Mouse (Mus musculus) adrenal gland (tissue): ENCODE measurements around the gene Asb14.
"Not testable (repeated sequence)": the region's sequence is repeated elsewhere in the genome, so short reads cannot be mapped to it uniquely, and the experiment has no call there.

Source experiments
- intact Hi-C: fragments of 180-260 bp; cut with DNase I; formaldehyde crosslinking; loops from one replicate; pipeline ENCODE4 v1.15.1; 2025
- long read RNA-seq, 2 experiments: library from polyadenylated mRNA; unstranded; transcript quantifications; one replicate each; pipeline ENCODE4 v2.0.0; 2020; ENCODE audit warnings: borderline replicate concordance in 1 of 2; ENCODE audit not compliant: insufficient replicate concordance in 1 of 2

The Asb14 gene
- long read RNA-seq, experiment 1, result 0 reads
- long read RNA-seq, experiment 2, result 0 reads

DNA sequence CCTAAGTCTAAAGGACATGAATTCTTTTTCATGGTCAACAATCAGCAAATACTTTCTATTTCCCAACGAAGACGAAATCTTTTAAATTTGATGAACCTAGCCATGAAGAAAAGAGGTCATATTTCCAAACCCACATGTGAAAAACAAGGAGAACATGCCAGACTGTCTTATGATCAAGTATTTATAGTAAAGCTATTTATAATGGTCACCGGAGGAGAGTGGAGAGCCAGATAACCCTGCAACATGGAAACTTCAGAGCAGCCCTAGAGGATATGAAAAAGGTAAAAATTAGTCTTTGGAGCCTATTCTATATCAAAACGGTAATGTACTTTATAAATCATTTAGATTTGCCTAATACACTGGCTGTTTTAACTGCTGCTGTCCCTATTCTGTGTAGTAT is at the start of gene Asb14:
Asb14 (plus strand) TSS at position 166 of the 400 bp plus-strand sequence.
- intact Hi-C loops, result no loop called here

DNA sequence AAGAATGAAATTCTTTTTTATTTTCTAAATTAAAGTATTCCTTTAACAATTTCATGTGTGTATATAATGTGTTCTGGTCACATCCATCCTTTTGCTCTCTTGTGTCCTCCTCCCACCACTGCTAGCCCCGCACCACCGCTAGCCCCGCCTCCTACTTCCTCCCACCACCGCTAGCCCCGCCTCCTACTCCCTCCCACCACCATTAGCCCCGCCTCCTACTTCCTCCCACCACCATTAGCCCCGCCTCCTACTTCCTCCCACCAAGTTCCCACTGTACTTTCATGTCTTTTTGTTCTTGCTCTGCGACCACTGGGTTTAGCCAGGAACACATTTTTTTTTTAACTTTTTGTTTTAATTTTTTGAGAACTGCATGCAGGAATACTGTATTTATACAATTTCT is 41.3 kb upstream of the Asb14 start:
- intact Hi-C loops, result no loop called here

DNA sequence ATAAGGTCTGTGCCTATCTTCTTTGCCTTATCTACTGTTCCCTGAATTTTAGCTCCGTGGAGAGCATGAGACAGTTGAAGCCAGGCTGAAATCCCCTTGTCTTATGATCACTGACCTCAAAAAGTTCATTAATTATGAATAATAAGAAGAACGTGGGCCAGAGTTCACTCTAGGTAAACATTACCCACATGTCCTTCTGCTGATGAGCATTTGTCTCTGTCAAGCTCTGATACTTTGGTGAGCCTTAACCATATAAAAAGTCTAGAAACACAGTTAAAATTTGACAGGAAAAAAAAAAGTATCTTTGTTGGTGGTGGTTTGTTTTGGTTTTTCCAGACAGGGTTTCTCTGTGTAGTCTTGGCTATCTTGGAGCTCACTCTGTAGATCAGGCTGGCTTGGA is 40.3 kb upstream of the Asb14 start:
- intact Hi-C loops, result no loop called here

DNA sequence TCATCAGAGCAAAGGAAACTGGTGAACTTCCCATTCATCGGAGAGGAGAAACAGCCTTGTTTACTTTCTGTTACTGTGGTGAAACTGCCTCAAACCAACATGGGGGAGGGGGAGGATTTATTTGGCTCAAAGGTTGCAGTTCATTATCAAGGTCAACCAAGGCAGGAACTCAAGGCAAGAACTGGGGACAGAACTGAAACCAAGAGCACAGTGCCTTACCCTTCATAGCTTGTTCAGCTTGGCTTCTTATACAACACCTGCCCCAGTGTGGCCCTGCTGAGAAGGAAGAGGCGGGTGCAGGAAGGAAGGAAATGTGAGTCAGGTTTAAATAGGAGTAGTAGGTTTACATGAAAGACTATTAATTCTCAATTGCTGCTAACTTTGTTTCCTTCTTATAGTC is 36.0 kb upstream of the Asb14 start:
- intact Hi-C loops, result no loop called here

DNA sequence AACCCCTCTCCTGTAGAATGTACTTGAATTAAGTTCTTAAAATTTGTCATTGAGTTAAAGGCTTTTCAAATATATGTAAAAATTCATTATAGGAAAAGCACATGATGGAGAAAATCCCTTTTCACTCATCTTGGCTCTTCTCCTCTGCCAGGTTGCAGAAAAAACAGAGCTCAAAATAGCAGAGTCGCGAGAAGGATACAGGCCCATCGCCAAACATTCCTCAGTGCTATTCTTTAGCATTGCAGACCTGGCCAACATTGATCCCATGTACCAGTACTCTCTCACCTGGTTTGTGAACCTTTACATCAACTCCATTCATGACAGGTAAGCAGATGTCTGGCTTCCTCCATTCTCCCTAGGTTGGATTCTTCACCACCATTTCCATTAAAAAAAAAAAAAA is 35.3 kb upstream of the Asb14 start:
- intact Hi-C loops, result no loop called here

DNA sequence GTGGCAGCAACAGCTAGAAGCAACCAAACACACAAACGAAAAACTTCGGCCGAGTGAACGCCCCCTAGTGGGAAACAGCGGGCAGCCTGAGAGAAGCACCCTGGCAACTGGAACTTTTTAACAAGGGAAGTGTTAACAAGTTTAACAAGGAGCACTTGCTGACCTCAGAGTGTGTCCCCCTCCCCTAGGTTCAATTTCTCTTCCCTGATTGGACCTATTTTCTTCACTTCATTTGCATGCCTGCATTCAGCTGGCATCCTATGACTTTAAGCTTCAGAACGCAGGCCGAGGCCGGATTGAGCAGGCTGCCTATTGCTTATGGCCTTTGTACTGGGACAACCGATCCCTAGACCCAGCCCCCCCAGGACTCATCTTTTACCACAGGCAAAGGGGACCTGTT is 27.0 kb upstream of the Asb14 start:
- intact Hi-C loops, result no loop called here

DNA sequence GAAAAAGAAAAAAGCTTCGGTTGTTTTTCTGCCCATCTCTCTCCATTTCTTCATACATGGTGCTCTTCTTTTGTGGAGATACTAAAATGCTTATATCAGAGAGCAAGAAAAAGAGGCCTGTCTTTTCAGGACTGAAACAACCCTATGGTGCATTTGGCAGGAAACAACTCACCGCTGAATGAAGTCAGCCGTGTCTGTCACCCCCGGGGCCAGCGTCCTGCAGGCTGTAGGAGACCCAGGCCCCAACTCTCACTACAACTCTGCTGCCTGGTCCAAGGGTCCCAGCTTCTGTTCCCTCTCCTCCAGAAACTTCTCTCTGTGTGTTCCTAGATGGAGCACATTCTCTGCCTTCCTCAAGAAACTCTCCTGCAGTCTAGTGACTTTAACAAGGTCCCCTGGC is 26.1 kb upstream of the Asb14 start:
- intact Hi-C loops, result no loop called here

DNA sequence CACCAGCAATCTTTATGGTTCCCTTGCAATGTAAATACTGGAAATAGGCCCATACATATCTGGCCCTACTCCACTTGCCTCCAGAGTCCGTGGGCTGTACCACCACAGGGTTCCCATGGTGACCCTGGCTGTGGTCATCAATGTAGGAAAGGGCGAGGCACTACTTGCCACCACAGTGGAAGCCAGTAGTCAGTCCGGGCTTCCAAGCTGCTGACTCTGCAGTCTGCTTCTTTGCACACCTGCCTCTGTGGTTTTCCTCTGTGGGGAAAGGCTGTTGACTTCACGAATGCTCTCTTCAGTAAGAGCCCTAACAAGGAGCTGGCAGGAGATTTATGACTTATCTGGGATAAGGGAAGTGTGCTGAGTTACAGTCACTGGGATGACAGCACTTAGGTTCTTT is 15.6 kb upstream of the Asb14 start:
- intact Hi-C loops, result no loop called here

DNA sequence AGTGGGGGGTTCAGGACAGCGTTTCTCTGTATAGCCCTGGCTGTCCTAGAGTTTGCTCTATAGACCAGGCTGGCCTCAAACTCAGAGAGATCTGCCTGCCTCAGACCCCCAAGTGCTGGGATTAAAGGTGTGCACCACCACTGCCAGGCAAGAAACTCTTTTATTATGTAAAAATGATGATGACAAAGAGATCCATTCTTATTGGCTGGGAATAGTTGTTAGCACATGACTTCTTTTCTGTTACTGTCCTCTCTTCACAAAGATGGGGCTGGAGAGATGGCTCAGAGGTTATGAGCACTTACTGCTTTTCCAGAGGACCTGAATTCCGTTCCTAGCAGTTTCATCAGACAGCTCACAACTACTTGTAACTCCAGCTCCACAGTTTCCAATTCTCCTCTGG is 14.4 kb upstream of the Asb14 start:
- intact Hi-C loops, result no loop called here

DNA sequence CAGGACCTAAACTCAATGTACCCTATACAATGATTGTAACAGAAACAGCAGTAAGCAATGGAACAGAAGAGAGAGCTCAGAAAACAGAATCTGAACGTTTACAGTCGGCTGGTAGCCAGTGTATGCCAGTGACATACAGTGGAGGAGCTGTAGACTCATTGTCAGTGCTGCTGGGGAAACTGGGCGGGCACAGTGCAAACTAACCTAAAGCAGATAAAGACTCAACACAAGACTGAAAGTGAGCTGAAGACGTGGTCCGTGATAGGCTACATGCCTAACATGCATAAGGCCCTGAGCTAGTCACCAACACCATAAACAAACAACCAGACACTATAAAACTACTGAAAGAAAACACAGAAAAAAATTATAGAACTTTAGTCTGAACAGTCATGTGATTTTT is 12.7 kb upstream of the Asb14 start:
- intact Hi-C loops, result no loop called here

DNA sequence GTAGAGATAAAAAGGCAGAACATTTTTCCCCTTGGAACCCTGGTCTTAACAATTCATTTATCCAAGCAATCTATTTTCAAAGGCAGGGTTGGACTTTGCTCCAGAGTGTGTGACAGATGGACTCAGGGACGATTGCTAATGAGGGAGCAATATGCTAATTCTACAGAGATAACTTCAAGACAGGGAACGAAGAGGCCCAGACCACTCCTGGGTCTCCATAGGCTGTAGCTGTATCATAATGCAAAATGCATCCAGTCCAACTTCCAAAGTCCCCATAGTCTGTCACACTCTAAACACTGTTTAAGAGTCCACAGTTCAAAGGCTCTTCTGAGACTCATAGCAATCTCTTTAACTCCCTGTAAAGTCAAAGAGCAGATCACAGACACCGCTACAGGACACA is 7.1 kb upstream of the Asb14 start:
- intact Hi-C loops, result no loop called here

DNA sequence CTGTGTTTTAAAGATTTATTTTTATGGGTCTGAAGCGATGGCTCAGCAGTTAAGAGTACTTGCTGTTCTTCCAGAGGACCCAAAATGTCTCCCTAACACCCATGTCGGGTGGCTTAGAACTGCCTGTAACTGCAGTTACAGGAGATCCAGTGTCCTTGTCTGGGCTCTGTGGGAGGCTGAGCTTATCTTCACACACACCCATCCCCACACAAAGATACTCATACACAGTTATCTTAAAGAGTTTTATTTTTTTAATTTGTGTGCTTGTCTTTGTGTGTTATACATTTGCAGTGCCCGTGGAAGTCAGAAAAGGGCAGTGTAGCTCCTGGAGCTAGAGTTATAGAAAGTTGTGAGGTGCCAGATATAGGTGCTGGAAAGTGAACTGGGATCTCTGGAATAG is 3.6 kb upstream of the Asb14 start:
- intact Hi-C loops, result no loop called here

DNA sequence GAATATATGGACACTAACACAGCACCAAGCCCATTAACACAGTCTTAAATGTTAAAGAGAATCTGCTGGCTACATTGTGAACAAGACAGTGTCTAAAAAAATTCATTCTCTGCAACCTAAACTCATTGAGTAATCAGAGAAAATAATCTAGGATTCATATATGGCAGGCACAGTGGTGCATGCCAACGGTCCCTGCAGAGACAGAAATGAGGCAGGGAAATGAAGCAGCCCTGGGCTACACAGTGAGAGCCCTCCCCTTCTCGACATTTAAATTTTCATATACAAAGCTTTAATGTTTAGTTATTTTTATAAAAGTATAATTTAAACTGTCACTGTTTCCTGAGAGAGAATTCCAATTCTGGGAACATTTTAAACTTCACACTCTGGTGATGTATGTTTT is 5.1 kb downstream of the Asb14 start:
- intact Hi-C loops, result no loop called here

DNA sequence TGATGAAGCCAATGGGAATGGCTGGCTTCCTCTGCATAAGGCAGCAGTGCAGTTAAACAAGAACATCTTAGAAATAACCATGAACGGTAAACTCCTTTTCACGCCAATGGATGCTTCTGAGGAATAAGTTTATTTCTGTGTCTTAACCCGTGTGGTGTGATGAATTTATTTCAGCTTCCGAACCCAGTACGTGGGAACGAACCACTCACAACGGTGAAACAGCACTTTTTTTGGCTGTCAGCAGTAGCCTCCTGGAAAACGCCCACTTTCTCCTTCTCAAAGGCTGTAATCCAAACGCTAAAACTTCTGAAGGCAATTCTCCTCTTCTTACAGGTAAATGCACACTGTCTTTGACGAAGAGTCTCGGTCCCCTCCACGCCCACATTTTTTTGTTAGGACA is 6.5 kb downstream of the Asb14 start:
- intact Hi-C loops, result no loop called here

DNA sequence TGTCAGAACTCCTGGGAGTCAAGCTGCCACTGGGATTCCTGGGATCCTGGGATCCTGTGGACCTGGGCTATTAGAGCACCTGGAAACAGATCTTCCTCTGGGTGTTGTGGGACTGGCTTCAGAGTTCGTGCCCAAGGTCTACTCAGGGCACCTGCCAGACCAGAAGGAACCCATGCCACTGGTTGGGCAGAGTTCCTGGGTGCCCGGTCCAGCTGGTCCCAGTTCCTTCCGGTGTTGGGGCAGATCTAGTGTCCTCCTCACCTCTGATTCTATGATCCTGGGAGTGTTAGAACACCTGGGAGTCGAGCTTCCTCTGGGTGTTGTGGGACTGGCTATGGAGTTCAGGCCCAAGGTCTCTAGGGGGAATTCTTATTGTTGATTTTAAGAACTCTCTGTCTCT is 13.0 kb downstream of the Asb14 start:
- intact Hi-C loops, result no loop called here

DNA sequence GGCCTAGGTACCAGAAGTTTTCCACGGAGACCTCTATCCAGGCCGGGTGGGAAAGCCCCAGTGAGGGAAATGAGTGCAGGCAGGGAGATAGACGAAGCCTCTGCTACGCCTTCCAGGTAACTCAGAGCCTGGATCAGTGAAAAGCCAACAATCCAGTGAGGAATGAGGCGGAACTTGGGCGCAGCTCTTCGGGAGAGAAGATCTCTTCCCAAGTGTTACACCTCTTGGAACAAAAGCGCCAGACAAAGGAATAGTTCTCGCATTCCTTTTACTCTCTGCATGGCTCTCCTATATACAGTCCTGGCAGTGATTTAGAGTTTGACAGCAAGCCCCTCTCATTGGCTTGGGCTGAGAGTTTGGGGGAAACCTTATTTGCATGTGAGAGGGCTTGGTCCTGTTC is 16.1 kb downstream of the Asb14 start:
- intact Hi-C loops, result not testable (repeated sequence)

DNA sequence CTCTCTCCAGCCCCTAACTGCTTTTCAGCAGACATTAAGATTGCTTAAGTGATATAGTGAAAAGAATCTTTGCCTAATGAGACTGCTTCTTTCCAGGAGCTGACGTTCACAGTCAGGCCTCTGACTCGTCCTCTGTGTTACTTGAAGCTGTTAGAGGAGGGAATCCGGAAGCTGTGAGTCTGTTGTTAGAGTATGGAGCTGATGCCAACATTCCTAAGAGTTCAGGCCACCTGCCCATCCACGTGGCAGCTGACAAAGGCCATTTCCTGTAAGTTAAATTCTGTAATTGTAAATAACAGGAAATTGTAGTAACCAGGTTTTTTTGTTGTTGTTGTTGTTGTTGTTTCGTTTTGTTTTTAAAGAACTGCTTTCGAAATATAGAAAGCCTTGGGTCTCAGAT is 16.8 kb downstream of the Asb14 start:
- intact Hi-C loops, result no loop called here

DNA sequence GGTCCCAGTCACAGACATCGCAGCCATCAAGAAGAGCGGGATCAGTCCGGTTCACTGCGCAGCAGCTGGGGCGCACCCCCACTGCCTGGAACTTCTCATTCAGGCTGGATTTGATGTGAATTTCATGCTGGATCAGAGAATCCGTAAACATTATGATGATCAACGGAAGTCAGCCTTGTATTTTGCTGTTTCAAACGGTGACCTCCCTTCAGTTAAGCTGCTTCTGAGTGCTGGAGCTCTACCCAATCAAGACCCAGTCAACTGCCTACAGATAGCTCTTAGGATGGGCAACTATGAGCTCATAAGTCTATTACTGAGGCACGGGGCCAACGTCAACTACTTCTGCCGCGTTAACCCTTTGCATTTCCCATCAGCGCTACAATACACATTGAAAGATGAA is 17.5 kb downstream of the Asb14 start:
- intact Hi-C loops, result no loop called here

DNA sequence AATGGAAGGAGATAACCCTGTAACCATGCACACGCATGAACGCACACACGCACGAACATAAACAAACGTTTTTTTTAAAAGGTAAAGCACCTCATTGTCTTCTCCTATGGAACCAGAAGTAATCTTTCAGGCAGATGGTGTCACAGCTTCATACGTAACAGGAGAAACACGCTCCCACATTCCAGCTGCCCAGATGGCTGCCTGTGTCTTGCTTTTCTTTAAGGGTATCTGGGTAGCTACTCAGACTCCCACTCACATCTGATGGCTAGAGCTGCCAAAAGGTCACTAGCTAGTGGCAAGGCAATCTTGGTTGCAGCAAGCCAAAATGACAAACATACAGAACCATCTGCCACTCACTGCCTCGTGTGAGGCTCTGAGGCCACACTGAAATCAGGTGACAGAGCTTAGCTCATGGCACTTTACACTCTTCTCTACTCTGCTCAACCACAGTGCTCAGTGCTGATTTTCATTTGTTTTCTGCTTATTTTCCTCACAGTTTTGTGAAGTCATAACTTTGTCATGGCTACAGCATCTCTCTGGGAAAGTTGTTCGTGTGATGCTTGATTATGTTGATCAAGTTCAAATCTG is 19.4 kb downstream of the Asb14 start:
- intact Hi-C loops, result no loop called here

DNA sequence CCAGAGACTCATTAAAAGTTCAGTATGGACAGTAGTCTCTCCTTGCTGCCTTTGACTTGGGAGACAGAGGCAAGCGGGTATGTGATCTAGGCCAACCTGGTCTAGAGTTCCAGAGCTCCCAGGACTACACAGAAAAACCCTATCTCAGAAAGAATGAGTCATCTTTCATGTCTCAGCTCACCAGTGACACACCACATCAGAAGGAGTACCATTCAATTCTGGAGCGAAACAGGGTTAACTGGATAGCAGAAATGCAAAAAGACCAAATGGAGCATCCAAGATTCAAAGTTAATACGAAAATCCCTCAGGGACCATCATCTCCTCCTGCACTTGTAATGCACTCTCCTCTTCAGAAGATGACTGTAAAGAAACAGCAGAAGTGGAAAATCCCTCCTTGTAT is 25.0 kb downstream of the Asb14 start:
- intact Hi-C loops, result no loop called here

DNA sequence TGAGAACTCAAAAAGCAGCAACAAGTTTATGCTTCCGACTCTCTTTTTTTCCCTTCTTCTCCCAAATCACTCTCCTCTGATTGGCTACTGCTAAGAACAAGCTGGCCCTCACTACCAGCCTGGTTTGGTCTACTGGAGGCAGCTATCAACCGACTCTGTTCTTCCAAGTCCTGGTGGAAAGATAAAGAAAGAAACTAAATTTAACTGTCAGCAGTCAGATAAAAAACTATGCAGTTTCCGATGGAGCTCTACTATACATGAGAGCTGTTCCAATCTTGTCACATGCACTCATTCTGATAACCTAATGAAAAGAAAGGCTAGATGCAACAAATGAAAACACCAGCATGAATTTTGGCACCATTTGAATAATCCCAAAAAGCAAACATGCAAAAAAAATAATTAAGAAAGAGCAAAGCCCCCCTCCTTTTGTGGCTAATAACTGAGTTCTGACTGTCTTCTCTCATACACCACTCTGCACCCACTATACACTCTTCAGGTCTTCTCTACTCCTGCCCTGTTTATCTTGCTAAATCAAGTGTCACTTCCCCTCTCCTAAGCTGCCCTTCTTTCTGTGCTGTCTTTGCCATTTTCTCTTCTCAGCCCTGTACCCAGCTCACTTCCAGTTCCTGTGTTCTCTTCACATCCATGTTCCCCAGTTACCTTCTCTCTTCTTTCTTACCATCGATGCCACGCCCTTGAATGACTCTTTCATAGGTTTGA is 29.5 kb downstream of the Asb14 start:
- intact Hi-C loops, result no loop called here

DNA sequence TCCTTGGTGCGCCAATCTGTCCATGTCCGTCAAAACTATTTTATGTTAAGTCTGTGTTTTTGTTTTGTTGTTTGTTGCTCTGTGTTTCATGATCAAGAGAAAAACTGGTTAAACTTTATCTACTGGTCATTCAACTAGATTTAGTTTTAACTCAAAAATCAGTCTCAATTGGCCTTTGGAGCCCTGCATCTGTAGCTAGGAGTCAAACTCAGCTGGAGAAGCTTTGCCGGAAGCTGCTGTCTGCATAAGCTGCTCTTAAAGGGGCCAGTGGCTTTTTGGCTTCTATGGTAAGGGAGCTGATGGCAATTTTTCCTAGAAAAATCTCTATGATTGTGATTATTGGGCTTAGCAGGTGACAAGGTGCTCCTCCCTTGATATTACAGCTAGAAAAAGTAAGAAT is 40.5 kb downstream of the Asb14 start:
- intact Hi-C loops, result loop anchor here (5.0 kb wide), 1 partner anchor 542 kb away; no protein-coding TSS in a partner anchor

DNA sequence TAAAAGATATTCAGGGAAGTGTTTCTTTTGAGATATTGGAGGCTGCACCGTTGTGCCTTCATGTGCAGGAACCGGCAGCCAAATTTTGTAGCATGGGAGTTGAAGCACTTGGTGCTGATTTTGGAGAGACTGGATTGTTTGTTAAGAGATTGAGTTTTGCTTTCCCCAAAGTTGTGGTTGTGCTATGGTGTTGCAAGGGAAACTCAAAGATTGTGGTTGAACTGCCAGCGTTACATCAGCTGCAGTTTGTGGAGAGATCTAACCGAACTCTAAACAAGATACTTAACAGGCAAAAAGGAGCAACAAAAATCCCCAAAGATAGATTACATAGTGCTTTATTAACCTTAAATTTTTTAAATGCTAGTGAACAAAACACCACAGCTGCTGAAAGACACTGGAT is 41.2 kb downstream of the Asb14 start:
- intact Hi-C loops, result no loop called here
